Mouse (Mus musculus): Measurements from ENCODE around the gene Tsfm. TPM values are rescaled to one million over a fixed set of nuclear protein-coding genes. Genes with fewer than 3 reads are reported as not detected.

The Tsfm gene
- polyA plus RNA-seq, 1 experiment from 2014 or later = 91.2 TPM

MicroRNAs within 50 kb of the gene (microRNA counts, 519-probe panel; counts per million panel counts)
- microRNA mmu-miR-26a = 3,473 counts per million, percentile 18 among the panel's probes with 10 or more counts
- 31.2 counts per million for microRNA mmu-miR-546

Small RNA genes within 50 kb of the gene (microRNA-seq; reads per million reads assigned to microRNA genes)
- gene Mir26a-2 (ENCODE audit: insufficient number of aligned reads) (57.2 reads per million, percentile 28 among the genes with 10 or more reads in this experiment), gene Mir546 (ENCODE audit: insufficient number of aligned reads) (not detected)

Other genes with a start within 250 kb of the Tsfm start
- gene Atp23, start 129.5 kb downstream of the Tsfm start, polyA plus RNA-seq (2014; fragmentation: Nextera tagmentation; extraction: Ambion mirVana) = 15.5 and 23.2 TPM in 2 replicates
- 58.8 and 63.2 TPM in 2 replicates for gene Ctdsp2, start 52.1 kb downstream of the Tsfm start, polyA plus RNA-seq (2014; fragmentation: Nextera tagmentation; extraction: Ambion mirVana)
- 0.08 and 0.32 TPM in 2 replicates for gene Avil, start 30.1 kb downstream of the Tsfm start, polyA plus RNA-seq (2014; fragmentation: Nextera tagmentation; extraction: Ambion mirVana)
- 42.5 and 44.0 TPM in 2 replicates for gene Mettl1, start 10.6 kb upstream of the Tsfm start, polyA plus RNA-seq (2014; fragmentation: Nextera tagmentation; extraction: Ambion mirVana)
- gene Eef1akmt3, start 10.7 kb upstream of the Tsfm start, polyA plus RNA-seq (2014; fragmentation: Nextera tagmentation; extraction: Ambion mirVana) = 0.11 TPM in 1 of 2 replicates, not detected in the other
- 0.23 TPM in 1 of 2 replicates, not detected in the other for gene Cyp27b1, start 17.4 kb upstream of the Tsfm start, polyA plus RNA-seq (2014; fragmentation: Nextera tagmentation; extraction: Ambion mirVana)
- gene March9, start 29.3 kb upstream of the Tsfm start, polyA plus RNA-seq (2014; fragmentation: Nextera tagmentation; extraction: Ambion mirVana) = 2.7 and 3.7 TPM in 2 replicates
- 2,945 and 3,022 TPM in 2 replicates for gene Cdk4, start 32.7 kb upstream of the Tsfm start, polyA plus RNA-seq (2014; fragmentation: Nextera tagmentation; extraction: Ambion mirVana)
- gene Tspan31, start 39.4 kb upstream of the Tsfm start, polyA plus RNA-seq (2014; fragmentation: Nextera tagmentation; extraction: Ambion mirVana) = 144 and 159 TPM in 2 replicates
- gene Agap2, start 44.4 kb upstream of the Tsfm start, polyA plus RNA-seq (2014; fragmentation: Nextera tagmentation; extraction: Ambion mirVana) = 0.47 and 0.64 TPM in 2 replicates
- gene Os9, start 90.3 kb upstream of the Tsfm start, polyA plus RNA-seq (2014; fragmentation: Nextera tagmentation; extraction: Ambion mirVana) = 51.1 and 57.9 TPM in 2 replicates
- 7.8 and 8.4 TPM in 2 replicates for gene B4galnt1, start 134.4 kb upstream of the Tsfm start, polyA plus RNA-seq (2014; fragmentation: Nextera tagmentation; extraction: Ambion mirVana)
- 0.93 and 1.1 TPM in 2 replicates for gene Slc26a10, start 149.8 kb upstream of the Tsfm start, polyA plus RNA-seq (2014; fragmentation: Nextera tagmentation; extraction: Ambion mirVana)
- gene Arhgef25, start 159.2 kb upstream of the Tsfm start, polyA plus RNA-seq (2014; fragmentation: Nextera tagmentation; extraction: Ambion mirVana) = 31.6 and 33.5 TPM in 2 replicates
- 157 and 170 TPM in 2 replicates for gene Dtx3, start 164.9 kb upstream of the Tsfm start, polyA plus RNA-seq (2014; fragmentation: Nextera tagmentation; extraction: Ambion mirVana)
- gene Pip4k2c, start 180.7 kb upstream of the Tsfm start, polyA plus RNA-seq (2014; fragmentation: Nextera tagmentation; extraction: Ambion mirVana) = 16.4 and 17.2 TPM in 2 replicates
- 21.7 and 23.6 TPM in 2 replicates for gene Kif5a, start 232.5 kb upstream of the Tsfm start, polyA plus RNA-seq (2014; fragmentation: Nextera tagmentation; extraction: Ambion mirVana)
- gene Dctn2, start 235.5 kb upstream of the Tsfm start, polyA plus RNA-seq (2014; fragmentation: Nextera tagmentation; extraction: Ambion mirVana) = 202 and 207 TPM in 2 replicates

All from forebrain, embryonic 11.5 days (tissue).